Mouse (Mus musculus) small intestine, adult 2 months (tissue): ENCODE measurements around the gene 1300017J02Rik. TPM values are rescaled to one million over a fixed set of nuclear protein-coding genes. Genes with fewer than 3 reads are reported as not detected.

Experiments
- H3K27ac ChIP-seq: fragments of 200-500 bp; 2 replicates; pipeline ENCODE4 v1.5.1; 2012; ENCODE audit warnings: low read depth, low read length, control low read depth, inconsistent platforms; ENCODE audit not compliant: insufficient read depth
- H3K27me3 ChIP-seq: fragments of 200-500 bp; 2 replicates; pipeline ENCODE4 v1.6.1; 2012; ENCODE audit warnings: mild to moderate bottlenecking, moderate library complexity, low read length, inconsistent platforms; ENCODE audit not compliant: control insufficient read depth, insufficient read depth
- H3K36me3 ChIP-seq: fragments of 200-500 bp; 2 replicates; pipeline ENCODE4 v1.6.1; 2012; ENCODE audit warnings: mild to moderate bottlenecking, low read length, control low read depth, inconsistent platforms; ENCODE audit not compliant: control insufficient read depth, insufficient read depth
- H3K4me1 ChIP-seq: fragments of 200-500 bp; 2 replicates; pipeline ENCODE4 v1.6.1; 2012; ENCODE audit warnings: low read length, inconsistent platforms, mixed read lengths; ENCODE audit not compliant: control insufficient read depth, insufficient read depth, insufficient read length
- H3K4me3 ChIP-seq: fragments of 200-500 bp; 2 replicates; pipeline ENCODE4 v1.5.1; 2012; ENCODE audit warnings: low read depth, mild to moderate bottlenecking, control low read depth, inconsistent platforms, low read length, moderate library complexity
- CTCF ChIP-seq: fragments of 200-500 bp; IDR thresholded peaks from 2 replicates; pipeline ENCODE4 v1.5.1; 2012; ENCODE audit warnings: low read depth, mild to moderate bottlenecking, control low read depth, inconsistent platforms, low read length, moderate library complexity, mixed read lengths; ENCODE audit not compliant: insufficient replicate concordance, insufficient read length; ENCODE audit errors: extremely low read depth
- POLR2A ChIP-seq: fragments of 200-500 bp; IDR thresholded peaks from 2 replicates; pipeline ENCODE4 v1.6.1; 2012; ENCODE audit warnings: low read depth, mild to moderate bottlenecking, control low read depth, inconsistent platforms, low read length, moderate library complexity
- WGBS: fragments of 180-500 bp; shearing (Covaris S2); methylation state at CpG from one replicate; pipeline ENCODE4 v1.1.7; 2018; 5-methylcytosine and 5-hydroxymethylcytosine counted together
- polyA plus RNA-seq: library from polyadenylated mRNA; depleted of rRNA; stranded (reverse); fragments of >200 nt; gene quantifications from 2 replicates; pipeline ENCODE4 v1.2.3, GENCODE M21; 2012

The 1300017J02Rik gene
- polyA plus RNA-seq, 1 experiment = 0.05 TPM

GRCm38 (mm10) chr9:103294507-103294906 is 10.4 kb downstream of the 1300017J02Rik start:
- 50% methylated on average over 2 of the region's 2 CpGs for WGBS
- Histone ChIP-seq H3K4me1 (no peaks in the 10 kb centered on the region), H3K36me3 (no peaks in the 10 kb centered on the region), H3K4me3 (no peak overlapping the region), H3K27me3 (no peaks in the 10 kb centered on the region), H3K27ac (no peak overlapping the region)
- no peak for TF ChIP-seq POLR2A
- no peak for TF ChIP-seq CTCF

- Histone ChIP-seq H3K4me3 (no peak overlapping the region), H3K36me3 (no peaks in the 10 kb centered on the region)
Observed at GRCm38 (mm10) chr9:103288489-103289180, 16.2 kb downstream of the 1300017J02Rik start.

GRCm38 (mm10) chr9:103287840-103288488 is 16.9 kb downstream of the 1300017J02Rik start:
- TF ChIP-seq POLR2A (no peak), CTCF (no peak)
- WGBS = 64% methylated on average over 19 of the region's 19 CpGs
- Histone ChIP-seq H3K36me3 (no peaks in the 10 kb centered on the region), H3K27ac (no peak overlapping the region), H3K4me3 (no peak overlapping the region), H3K4me1 (no peaks in the 10 kb centered on the region), H3K27me3 (no peaks in the 10 kb centered on the region)

More at GRCm38 (mm10) chr9:103288489-103289180, 16.2 kb downstream of the 1300017J02Rik start:
- TF ChIP-seq CTCF (no peak), POLR2A (no peak)
- Histone ChIP-seq H3K27me3 (no peaks in the 10 kb centered on the region), H3K27ac (no peak overlapping the region), H3K4me1 (no peaks in the 10 kb centered on the region)
- 87% methylated on average over 13 of the region's 13 CpGs for WGBS

- H3K27ac ChIP-seq = no peak overlapping the region
- H3K27me3 ChIP-seq = no peaks in the 10 kb centered on the region
- H3K4me3 ChIP-seq = no peak overlapping the region
- 73% methylated on average over 13 of the region's 13 CpGs for WGBS
- H3K4me1 ChIP-seq = no peaks in the 10 kb centered on the region
- TF ChIP-seq POLR2A = no peak
- no peak for TF ChIP-seq CTCF
- H3K36me3 ChIP-seq = no peaks in the 10 kb centered on the region
Observed at GRCm38 (mm10) chr9:103286901-103287422, 17.9 kb downstream of the 1300017J02Rik start.

GRCm38 (mm10) chr9:103286396-103286795 is 18.5 kb downstream of the 1300017J02Rik start:
- TF ChIP-seq POLR2A (no peak), CTCF (no peak)

GRCm38 (mm10) chr9:103276876-103277275 is 28.0 kb downstream of the 1300017J02Rik start:
- H3K4me1 ChIP-seq = no peaks in the 10 kb centered on the region
- 85% methylated on average over 6 of the region's 6 CpGs for WGBS
- H3K36me3 ChIP-seq = no peaks in the 10 kb centered on the region
- no peak overlapping the region for H3K27ac ChIP-seq
- no peaks in the 10 kb centered on the region for H3K27me3 ChIP-seq
- TF ChIP-seq POLR2A (no peak), CTCF (no peak)
- H3K4me3 ChIP-seq = no peak overlapping the region

More at GRCm38 (mm10) chr9:103286396-103286795, 18.5 kb downstream of the 1300017J02Rik start:
- WGBS = 58% methylated on average over 4 of the region's 4 CpGs
- H3K4me3 ChIP-seq = no peak overlapping the region
- H3K4me1 ChIP-seq = no peaks in the 10 kb centered on the region
- H3K27ac ChIP-seq = no peak overlapping the region
- H3K36me3 ChIP-seq = no peaks in the 10 kb centered on the region
- no peaks in the 10 kb centered on the region for H3K27me3 ChIP-seq

- WGBS = 62% methylated on average over 1 of the region's 1 CpGs
- H3K4me1 ChIP-seq = no peaks in the 10 kb centered on the region
- no peak for TF ChIP-seq POLR2A
- no peak for TF ChIP-seq CTCF
- H3K27ac ChIP-seq = no peak overlapping the region
- H3K27me3 ChIP-seq = no peaks in the 10 kb centered on the region
- H3K4me3 ChIP-seq = no peak overlapping the region
- no peaks in the 10 kb centered on the region for H3K36me3 ChIP-seq
Observed at GRCm38 (mm10) chr9:103275676-103276075, 29.2 kb downstream of the 1300017J02Rik start.
